Mouse (Mus musculus) kidney, postnatal 10 days (tissue): ENCODE measurements around the gene Rngtt.
"Not testable (repeated sequence)": the region's sequence is repeated elsewhere in the genome, so short reads cannot be mapped to it uniquely, and the experiment has no call there.

Experiments used
- DNase-seq: peaks from one replicate; pipeline ENCODE4 v3.0.0; 2021; ENCODE audit warnings: mixed read lengths

Gene Rngtt

DNA sequence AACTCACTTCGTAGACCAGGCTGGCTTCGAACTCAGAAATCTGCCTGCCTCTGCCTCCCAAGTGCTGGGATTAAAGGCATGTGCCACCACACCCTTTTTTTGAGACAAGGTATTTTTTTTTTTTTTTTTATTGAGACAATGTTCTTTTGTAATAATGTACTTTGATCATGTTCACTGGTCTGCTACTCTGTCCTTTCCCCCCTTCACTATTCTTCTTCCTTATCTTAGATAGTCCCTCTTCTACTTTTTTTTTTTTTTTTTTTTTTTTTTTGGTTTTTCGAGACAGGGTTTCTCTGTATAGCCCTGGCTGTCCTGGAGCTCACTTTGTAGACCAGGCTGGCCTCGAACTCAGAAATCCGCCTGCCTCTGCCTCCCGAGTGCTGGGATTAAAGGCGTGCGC is 4.0 kb downstream of the Rngtt start:
- not testable (repeated sequence) for DNase-seq

DNA sequence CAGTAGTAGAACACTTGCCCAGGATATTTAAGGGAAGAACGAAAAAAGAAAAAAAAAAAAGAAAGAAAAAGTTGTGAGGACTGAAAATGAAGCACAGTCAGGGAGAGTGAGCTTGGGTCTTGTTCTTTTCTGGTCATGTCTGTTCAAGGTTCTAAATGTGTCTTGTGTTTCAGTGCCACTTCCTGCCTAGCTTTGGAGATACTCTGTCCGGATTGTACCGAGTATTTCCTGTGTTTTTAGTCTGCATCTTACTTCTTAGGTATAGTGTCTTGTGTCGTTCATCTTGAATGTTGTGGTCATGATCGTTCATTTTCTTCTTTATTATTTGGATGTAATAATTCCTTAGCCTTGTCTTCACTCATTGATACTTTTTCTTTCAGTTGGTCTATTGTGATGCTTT is 5.7 kb downstream of the Rngtt start:
- DNase-seq, result no peak

DNA sequence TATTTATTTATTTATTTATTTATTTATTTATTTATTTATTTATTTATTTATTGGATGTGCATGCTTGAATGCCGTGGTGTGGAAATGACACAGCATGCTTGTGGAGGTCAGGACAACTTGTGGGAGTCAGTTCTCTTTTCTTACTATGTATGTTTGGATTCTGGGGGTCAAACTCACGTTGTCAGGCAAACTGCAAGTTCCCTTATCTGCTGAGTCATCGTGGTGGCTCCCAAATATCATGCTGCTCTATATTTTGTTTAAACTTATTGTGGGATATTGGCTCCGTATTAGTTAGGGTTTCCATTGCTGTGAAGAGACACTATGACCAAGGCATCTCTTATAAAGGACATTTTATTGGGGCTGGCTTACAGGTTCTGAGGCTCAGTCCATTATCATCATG is 21.0 kb downstream of the Rngtt start:
- no peak for DNase-seq

DNA sequence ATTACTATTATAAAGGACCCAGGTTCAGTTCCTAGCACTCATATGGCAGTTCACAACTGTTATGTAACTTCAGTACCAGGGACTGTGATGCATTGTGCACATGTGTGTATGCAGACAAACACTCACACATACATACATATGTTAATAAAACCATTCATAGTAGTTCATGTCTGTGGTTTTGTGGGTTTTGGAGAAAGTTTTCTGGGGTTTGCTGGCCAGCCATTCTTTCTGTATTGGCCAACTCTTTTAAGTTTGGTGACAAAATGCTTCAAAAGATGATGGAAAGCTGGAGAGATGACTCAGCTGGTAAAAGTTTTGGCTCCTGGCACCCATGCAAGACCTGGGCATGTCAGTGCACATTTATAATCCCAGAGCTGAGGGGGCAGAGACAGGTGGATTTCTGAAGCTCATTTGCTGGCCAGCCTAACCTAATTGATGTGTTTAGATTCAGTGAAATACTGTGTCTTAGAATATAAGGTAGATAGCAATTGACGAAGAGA is 22.9 kb downstream of the Rngtt start:
- DNase-seq, result no peak

DNA sequence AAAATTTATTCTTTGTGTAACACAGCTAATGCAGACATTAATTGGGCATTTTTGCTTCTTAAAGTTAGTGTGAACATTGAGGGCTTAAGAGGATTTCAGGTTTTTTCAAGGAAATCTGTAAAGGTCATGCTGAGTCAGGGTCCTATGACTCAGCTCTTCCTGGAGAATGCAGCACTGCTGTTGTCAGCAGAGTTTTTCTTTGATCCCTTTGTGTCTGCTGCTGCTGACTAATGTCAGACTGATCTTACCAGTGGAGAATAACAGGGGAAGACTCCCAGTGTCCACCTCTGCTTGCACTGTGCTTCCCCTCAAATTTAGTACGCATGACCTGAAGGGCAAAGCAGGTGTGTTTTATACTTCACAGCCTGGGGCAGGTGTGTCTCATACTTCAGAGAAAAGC is 27.9 kb downstream of the Rngtt start:
- no peak for DNase-seq

DNA sequence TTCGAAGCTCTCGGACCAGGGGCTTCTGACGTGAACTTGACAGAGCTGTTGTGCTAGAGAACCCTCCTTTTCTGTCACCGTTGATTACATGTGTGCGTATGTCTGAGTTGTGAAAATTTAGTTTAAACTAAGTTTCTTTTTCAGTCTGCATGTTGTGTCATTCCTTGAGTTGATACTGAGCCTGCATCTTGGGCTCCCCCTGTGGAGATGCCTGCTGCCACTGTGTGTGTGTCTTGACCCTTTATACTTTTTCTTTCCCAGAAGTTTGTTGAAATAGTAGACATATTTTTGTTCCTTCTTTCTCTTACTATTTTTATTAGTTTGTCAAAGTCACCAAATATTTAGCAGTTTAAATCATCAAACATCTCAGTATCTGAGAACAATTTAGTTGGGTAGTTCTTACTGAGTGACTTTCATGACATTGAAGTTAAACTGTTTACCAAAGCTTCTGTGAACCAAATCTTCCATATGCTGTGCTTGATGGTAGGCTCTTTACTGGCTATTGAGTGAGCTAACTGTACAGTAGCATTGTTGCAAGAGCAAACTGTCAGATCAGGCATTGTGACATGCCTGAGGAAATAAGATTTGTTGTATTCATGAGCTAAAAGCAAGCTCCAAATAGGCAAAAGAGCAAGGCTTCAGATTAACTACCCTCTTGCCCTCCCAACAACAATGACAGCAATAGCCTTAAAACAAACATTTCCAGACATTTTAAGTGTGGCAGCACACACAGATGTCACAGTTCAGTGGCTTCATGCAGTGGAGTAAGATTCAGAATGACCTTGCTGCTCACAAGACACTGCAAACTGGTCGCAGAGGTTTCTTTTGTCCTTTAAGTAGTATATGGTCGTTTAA is 33.0 kb downstream of the Rngtt start:
- DNase-seq, result no peak

DNA sequence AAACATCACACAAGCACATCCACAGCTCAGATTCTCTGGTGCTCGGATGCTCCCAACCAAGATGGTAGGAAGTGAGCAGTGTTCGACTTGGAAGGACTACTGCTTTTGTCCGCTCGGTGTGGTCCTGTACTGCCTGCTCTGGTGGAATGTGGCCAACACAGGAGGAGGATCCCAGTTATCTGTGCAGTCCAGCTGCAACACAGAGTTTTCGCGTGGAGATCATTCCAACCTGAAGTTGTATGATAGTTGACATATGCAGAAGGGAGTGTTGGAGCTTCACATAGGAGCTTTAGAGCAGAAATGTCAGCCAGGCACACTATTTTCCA is 33.6 kb downstream of the Rngtt start:
- no peak for DNase-seq

DNA sequence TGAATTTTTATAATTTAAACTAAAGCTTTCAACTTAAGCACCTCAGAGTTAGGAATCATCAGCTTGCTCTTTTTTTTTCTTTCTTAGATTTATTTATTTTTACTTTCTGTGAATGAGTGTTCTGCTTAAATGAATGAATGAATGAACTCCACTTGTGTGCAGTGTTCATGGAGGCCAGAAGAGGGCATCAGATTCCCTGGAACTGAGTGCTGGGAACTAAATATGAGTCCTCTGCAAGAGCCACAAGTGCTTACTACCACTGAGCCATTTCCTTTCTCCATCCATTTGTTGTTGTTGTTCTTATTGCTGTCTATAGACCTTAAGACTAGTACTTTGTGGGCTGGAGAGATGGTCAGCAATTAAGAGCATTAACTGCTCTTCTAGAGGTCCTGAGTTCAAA is 53.3 kb downstream of the Rngtt start:
- DNase-seq, result no peak

DNA sequence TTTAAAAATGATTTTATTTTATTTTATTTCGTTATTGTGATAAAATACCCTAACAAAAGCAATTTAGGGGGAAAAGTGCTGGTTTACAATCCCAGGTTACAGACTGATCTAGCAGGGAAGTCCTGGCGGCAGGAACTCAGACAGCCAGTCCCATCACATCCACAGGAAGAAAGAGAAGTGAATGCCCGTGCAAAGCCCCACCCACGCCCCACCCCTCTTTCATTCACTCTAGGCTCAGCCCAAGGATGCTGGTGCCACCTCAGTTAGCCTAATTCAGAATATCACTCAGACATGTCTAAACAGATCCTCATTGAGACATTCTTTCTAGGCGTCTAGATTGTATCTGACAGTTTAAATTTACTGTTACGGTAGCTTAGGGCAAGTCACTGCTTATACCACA is 64.8 kb downstream of the Rngtt start:
- no peak for DNase-seq

DNA sequence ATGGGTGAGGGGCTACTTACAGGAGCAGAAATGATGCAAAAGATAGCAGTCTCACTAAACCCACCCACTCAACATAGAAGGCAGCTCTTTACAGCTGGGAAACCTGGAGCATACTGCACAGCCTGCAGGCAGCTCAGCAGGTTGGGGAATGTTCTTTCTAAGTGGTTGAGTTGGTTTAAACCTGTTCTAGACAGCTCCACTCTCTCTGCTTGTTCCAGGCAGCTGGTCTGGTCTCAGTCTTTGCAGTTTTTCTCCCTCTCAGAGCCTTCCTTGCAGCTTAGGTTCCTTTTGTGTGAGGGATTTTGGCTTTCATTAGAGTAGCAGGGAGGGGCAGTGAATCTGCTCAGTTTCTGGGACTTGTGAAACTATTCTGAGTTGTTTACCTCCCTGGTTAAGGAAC is 67.5 kb downstream of the Rngtt start:
- no peak for DNase-seq

DNA sequence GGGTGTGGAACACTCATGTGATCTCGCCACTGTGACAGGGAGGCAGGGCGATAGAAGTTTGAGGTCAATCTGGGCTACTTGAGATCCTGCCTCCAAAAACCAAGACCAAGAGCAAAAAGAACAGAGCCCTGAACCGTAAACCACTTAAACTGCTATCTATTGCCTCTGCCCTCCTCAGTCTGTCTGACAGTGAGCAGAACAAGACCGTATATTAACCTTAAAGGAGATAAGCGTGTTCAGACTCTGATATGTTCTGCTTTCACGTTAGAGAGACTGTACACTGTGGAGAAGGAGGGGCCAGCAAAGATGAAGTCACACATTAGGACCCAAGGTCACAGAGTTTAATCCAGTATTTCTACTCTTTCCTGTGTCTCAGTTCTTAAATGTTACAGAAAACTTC is 68.8 kb downstream of the Rngtt start:
- DNase-seq, result no peak

DNA sequence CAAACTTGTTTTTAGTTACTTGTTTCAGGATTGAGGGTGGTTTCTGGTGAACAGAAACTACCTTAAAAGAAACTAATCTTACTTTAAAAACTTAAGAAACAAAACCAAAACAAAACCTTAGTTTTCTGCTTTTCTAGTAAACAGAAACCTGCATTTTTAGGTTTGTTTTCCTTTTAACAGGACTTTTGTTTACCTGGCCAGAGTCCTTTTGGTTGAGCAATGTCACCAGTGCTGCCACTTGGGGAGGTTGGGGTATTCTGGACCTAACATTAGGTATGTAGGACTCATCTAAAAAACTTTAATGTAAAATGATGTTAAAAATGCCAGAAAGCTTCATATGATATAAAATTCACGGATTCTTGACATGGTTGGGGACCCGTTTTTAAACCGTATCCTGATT is 78.8 kb downstream of the Rngtt start:
- no peak for DNase-seq

DNA sequence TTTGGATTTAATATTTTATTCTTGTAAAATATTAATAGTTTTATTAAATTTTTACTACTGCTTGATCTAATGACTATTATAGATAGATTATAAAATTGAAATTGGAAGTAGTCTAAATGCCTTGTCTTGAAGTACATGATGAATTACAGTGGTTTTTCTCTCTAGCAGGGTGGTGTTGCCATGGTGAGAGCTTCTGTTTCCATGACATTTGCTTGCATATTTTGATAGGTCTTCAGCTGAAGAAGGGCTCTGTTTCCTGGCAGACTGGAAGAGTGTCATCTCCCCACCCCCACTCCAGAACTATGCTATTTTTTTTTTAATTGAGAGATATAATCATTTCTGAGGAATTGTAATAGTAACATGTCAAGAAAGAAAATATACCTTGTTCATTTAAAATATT is 80.5 kb downstream of the Rngtt start:
- DNase-seq, result no peak

DNA sequence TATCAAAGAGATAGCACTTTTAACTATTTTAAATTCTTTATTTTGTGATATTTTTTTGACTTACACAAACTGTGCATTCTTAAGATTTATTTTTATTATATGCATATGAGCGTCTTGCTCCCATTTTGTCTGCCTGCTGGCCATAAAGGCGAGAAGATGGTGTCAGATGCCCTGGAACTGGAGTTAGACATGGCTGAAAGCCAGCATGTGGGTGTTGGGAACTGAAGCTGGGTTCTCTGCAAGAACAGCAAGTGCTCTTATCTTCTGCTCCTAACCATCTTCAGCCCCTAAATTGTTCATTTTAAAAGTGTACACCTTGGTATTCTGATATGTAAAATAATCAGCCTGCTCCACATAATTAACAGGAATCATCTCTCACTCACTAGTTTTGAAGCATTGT is 83.3 kb downstream of the Rngtt start:
- no peak for DNase-seq

DNA sequence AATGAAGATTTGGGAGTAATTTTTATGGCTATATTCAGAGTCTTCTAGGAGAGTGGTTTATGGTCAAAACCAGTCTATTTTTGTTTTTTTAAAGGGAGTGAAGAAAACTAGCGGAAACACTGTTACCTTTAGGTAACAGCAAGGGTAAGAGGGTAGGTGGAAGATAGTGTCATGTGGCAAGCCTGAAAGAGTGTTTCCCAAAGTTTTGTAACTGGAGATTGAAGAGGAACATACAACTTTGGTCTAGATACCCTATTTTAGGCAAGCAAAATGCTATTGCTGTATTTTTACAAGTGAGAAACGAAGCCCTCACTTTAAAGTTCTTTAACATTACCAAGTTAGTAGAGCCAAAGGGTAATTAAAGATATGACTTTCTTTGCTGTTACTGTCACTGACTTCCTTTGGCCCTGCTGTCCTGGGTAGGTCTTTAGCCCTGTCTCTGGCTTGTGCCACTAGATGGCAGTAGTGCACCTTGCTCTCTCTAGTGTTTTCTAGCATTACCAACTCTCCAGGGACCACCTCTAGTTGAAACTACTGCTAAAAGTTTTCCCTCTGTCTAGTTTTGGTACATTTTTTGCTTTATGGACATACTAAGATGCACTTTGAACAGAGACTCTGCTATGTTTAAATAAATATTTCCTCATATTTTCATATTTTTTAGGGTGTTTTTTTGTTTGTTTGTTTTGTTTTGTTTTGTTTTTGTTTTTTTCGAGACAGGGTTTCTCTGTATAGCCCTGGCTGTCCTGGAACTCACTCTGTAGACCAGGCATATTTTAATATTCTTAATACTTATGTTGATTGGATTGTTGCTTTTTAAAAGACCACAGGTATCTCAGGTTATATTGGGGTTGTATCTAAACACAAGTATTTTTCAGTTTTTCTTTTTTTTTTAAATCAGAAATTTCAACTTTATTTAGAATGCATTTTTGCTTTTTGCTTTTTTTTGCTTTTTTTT is 86.4 kb downstream of the Rngtt start:
- peak; percentile 93 for DNase-seq

DNA sequence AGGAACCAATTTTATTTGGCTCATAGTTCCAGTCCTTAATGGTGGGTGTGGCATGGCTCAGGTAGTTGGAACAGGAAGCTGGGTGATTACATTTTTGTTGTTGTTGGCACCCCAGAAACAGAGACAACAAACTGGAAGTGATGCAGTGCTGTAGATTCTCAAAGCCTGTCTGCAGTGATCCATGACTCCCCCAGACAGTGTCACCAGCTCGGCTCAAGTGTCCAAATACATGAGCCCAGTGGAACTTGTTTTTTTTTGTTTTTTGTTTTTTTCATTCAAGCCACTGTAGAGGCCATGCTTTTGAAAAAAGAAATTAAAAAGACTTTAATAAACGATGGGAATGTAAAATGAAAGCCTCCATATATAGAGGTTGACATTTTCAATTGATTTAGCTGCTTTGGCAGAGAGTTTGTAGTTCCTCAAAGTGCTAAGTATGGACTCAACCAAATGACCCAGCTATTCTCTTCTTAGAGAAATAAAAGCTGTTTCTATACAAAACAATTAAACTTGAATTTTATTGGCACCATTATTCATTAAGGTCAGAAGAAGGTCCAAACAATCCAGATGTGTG is 95.7 kb downstream of the Rngtt start:
- no peak for DNase-seq

DNA sequence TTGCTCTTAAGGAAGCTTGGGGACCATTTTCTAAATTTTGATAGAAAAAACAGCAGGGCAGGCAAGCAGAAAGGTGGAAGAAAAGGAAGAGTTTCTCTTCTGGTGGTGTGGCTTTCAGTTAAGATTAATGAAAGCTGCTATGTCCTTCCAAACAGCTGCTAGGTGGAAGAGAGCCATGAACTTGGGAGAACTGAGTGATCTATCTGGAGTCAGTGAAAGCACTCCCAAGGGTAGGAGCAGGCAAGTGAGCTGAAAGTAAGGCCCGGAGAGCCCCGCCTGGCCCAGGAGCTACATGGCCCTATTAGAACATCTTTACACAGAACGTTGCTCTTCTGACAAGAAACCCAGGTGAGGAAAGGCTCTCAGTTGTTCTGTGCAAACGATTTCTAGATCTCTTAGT is 103.7 kb downstream of the Rngtt start:
- DNase-seq, result peak; percentile 50

DNA sequence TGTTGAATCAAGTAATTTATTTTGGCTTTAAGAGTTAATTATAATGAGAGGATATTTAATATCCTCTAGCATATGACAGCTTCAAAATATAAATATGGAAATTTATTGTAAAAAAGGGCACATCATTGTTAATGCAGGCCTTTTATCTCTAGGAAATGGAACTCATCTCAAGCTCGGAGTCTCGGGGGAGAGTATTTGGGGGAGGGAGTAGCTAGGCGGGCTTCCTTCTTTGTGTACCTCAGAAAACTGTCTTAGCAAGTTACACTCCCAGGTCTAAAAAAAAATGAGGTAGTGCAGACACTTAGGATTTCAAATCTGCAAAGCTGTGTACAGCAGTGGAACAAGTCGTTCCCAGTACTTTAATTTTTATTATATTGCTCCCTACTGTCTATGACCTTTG is 104.7 kb downstream of the Rngtt start:
- DNase-seq, result no peak

DNA sequence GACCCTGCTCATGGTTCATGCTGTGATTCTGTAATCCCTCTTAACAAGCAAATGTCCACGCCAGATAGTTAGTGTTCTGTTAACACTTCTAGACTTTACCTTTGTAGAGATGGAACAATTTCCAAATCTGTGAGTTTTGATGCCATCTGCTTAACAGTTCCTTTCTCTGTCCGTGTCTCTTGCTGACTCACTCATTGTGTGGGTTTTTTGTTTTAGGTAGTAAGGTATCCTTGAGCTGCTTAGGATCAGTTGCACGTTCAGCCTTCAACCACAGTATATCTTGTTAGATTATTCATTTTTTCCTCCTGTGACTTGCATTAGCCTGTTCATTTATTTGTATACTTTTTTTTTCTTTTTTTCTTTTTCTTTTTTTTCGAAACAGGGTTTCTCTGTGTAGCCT is 107.3 kb downstream of the Rngtt start:
- no peak for DNase-seq

DNA sequence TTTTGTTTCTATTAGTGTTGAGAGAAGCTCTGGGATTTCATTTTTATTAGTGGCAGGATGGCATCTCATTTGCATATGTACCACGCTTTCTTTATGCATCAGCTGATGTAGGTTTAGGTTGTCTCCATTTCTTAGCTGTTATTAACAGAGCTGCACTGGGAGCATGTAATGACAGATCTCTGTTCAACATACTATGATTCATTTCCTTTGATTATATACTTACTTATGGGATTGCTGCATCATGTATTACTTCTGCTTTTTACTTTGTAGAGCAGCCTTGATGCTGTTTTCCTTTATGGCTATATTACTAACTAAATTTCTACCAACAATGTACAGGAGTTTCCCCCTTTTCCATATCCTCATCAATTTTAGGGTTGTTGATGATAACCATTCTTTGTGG is 109.5 kb downstream of the Rngtt start:
- no peak for DNase-seq

DNA sequence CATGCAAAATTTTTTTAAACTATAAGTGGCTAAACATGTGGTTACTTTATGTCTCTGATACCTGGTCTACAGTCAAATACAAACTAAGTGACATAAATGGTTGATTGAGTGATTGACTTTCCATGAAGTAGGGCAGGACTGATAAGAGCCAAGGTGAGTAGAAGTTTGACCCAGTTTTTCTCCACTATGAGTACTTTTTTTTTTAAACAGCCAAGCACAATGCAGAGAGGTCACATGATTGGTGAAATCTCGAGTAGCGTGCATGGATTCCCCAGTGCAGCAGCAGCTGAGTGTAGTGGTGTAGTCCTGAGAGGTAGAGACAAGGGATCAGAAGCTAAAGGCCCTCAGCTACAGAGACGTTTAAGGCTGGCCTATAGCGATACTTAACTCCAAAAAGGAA is 118.7 kb downstream of the Rngtt start:
- no peak for DNase-seq

DNA sequence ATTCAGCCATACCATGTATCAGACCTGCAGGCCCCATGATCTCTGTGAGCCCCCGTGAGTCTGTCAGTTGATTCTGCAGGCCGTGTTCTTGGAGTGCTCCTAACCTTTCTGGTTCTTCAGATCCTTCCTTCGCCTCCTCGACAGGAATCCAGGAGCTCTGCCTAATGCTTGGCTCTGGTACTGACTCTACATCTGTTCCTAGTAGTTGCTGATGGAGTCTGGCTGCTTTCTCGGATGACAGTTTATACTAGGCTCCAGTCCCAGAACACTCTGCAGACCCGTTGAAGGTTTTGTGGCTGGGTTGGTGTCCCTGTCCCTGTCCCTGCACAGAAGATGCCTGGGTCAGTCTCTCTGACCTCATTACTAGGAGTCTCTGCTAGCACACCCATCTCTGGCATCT is 131.8 kb downstream of the Rngtt start:
- DNase-seq, result no peak

DNA sequence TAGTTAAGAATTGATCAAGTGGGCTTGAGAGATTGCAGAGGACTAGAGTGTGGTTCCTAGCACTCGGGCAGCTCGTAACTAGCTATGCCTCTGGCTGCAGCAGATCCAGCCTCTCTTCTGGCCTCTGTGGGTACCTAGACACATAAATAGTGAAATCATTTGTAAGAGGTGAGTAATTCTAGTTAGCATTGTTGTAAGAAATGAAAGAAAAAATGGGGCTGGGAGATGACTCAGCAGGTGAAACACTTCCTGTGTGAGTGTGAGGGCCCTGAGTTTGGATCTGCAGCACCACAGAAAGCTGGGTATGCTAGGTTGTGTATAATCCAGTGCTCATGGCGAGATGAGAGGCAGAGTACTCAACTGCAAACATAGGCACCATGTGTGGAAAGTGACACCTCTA is 136.2 kb downstream of the Rngtt start:
- DNase-seq, result no peak

DNA sequence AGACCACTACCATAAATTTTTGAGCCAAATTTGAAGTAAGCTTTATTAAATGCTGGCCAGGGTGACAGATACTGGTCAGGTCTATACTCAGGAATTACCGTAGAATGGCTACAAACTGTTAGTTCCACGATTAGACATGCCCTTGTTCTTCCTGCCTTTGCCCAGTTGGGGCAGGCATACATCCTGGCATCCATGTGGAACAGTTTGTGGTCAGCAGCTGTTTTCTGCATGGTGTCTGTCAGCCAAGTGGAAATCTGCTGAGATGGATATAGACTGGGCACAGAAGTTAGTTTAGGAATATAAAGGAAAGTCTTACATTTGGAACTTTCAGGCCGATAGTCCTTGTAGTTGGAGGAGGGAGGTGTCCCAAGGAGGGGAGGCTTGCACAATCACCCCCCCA is 136.8 kb downstream of the Rngtt start:
- no peak for DNase-seq
